Mouse (Mus musculus): ENCODE data around the gene AU018091. TPM values are rescaled to one million over a fixed set of nuclear protein-coding genes. Genes with fewer than 3 reads are reported as not detected.
"Not testable (repeated sequence)": the region's sequence is repeated elsewhere in the genome, so short reads cannot be mapped to it uniquely, and the experiment has no call there.

Gene AU018091
- total RNA-seq (2021), result not detected in 2 replicates
- long read RNA-seq, result 0 reads

- DNase-seq, result no peak
Measured at GRCm38 (mm10) chr7:3168925-3169324, at the start of gene AU018091. AU018091 (minus strand) TSS chr7:3169203.

GRCm38 (mm10) chr7:3217546-3218056, 48.6 kb upstream of the AU018091 start:
- no peak for DNase-seq

GRCm38 (mm10) chr7:3216331-3216730, 47.3 kb upstream of the AU018091 start:
- no peak for DNase-seq

- no peak for DNase-seq
Measured at GRCm38 (mm10) chr7:3213557-3213956, 44.6 kb upstream of the AU018091 start.

GRCm38 (mm10) chr7:3213156-3213555, 44.2 kb upstream of the AU018091 start:
- no peak for DNase-seq

GRCm38 (mm10) chr7:3212002-3212790, 43.2 kb upstream of the AU018091 start:
- DNase-seq, result no peak

- no peak for DNase-seq
Measured at GRCm38 (mm10) chr7:3211518-3211917, 42.5 kb upstream of the AU018091 start.

GRCm38 (mm10) chr7:3210605-3211004, 41.6 kb upstream of the AU018091 start:
- no peak for DNase-seq

GRCm38 (mm10) chr7:3206520-3206919, 37.5 kb upstream of the AU018091 start:
- no peak for DNase-seq

- DNase-seq, result no peak
Measured at GRCm38 (mm10) chr7:3204628-3205027, 35.6 kb upstream of the AU018091 start.

GRCm38 (mm10) chr7:3203890-3204289, 34.9 kb upstream of the AU018091 start:
- DNase-seq, result no peak

- DNase-seq, result no peak
Measured at GRCm38 (mm10) chr7:3201134-3201705, 32.2 kb upstream of the AU018091 start.

GRCm38 (mm10) chr7:3198884-3199283, 29.9 kb upstream of the AU018091 start:
- peak; percentile 5 for DNase-seq

GRCm38 (mm10) chr7:3195850-3196249, 26.8 kb upstream of the AU018091 start:
- no peak for DNase-seq

- DNase-seq, result no peak
Measured at GRCm38 (mm10) chr7:3194531-3194930, 25.5 kb upstream of the AU018091 start.

GRCm38 (mm10) chr7:3193905-3194304, 24.9 kb upstream of the AU018091 start:
- DNase-seq, result peak; percentile 74

GRCm38 (mm10) chr7:3193049-3193632, 24.1 kb upstream of the AU018091 start:
- no peak for DNase-seq

GRCm38 (mm10) chr7:3191971-3192498, 23.0 kb upstream of the AU018091 start:
- no peak for DNase-seq

- DNase-seq, result not testable (repeated sequence)
Measured at GRCm38 (mm10) chr7:3186726-3187125, 17.7 kb upstream of the AU018091 start.

- no peak for DNase-seq
Measured at GRCm38 (mm10) chr7:3186136-3186535, 17.1 kb upstream of the AU018091 start.

- DNase-seq, result no peak
Measured at GRCm38 (mm10) chr7:3184394-3184793, 15.4 kb upstream of the AU018091 start.

- not testable (repeated sequence) for DNase-seq
Measured at GRCm38 (mm10) chr7:3180958-3181357, 12.0 kb upstream of the AU018091 start.

GRCm38 (mm10) chr7:3168296-3168695, 707 bp downstream of the AU018091 start:
- no peak for DNase-seq
